Mouse (Mus musculus): ENCODE measurements around the gene Arhgef25.

GRCm38 (mm10) chr10:127199068-127199467 is 9.2 kb upstream of the Arhgef25 start:
- no peak for TF ChIP-seq CTCF (IDR thresholded peaks at IDR 0.05; ENCODE audit: extremely low read depth, insufficient read length, insufficient replicate concordance, low read depth, low read length)
- TF ChIP-seq POLR2A (IDR thresholded peaks at IDR 0.05; ENCODE audit: low read depth, low read length), result no peak

Data from small intestine, adult 2 months (tissue).